Mouse (Mus musculus): Measurements from ENCODE around the gene Vmn1r66.
"Not testable (repeated sequence)": the region's sequence is repeated elsewhere in the genome, so short reads cannot be mapped to it uniquely, and the experiment has no call there.

Gene Vmn1r66

DNA sequence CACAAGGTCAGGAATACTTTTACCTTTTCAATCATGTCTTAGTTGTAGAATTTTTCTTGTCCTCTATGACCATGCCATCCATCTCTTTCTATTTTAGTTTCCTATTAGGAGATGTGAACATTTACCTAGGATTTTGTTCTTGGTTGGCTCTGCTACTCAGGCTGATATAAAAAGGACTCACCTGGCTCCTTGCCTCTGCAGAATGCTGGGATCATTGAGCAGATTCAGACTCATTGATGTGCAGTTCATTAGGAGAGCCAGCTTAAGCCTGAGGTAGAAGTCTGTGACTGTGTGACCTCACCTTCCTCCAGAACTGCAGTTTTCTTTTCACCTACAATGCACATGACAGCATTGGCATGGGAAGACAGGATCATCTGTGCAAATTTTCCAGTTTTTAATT is at the start of gene Vmn1r66:
Gene Vmn1r66 (minus strand): TSS at position 101 of the 400 bp plus-strand sequence.
- DNase-seq: no peak

DNA sequence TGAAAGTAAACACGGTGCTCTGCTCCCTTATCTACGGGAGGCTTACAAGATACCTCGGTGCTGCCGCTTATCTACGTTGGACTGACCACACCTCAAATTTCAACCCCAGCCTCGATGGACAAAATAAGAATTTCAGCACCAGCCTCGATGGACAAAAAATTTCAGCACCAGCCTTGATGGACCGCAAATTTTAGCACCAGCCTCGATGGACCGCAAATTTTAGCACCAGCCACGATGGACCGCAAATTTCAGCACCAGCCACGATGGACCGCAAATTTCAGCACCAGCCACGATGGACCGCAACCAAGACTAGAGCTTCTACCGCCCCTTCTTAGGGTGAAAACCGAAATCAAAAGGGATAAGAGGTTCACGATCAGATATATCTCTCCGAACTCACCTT is 47.7 kb upstream of the Vmn1r66 start:
- DNase-seq: not testable (repeated sequence)

DNA sequence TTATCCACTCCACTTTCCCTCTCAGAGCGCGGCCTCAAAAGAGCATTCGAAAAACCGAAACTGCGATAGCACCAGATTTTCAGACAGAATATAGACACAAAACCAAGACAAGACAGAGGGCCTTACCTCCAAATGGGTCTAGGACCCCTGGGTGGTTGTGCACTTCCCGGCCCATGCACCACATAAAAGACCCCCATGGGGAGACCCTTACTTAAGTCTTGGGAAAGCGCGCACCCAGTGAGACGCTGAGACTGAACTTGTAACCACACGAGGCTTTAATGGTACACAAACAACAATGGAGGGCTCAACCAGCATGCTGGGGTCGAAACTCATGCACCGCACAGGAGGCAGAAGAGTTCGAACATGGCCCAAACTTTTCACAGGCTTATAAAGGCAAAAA is 25.7 kb downstream of the Vmn1r66 start:
- DNase-seq: no peak

DNA sequence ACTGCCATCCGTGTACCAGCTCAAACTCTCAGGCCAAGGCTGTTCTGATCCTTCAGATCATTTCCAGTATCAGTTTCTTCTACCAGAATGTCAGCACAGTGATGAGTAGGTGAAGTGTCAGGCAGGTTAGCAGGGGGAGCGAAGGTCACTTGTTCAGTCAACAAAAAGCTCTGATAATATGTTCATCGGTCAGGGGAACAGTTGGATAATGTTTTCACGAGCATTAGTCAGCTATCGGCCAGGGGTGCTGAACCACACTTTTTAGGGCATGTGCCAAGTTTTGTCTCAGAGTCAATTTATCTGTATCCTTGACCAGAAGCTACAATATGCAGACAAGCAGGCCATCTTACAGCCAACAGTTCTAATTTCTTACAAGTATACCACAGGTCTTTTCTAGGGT is 28.7 kb downstream of the Vmn1r66 start:
- DNase-seq: no peak
